Mouse (Mus musculus): ENCODE data around the gene Agpat3.

GRCm38 (mm10) chr10:78303675-78304074, 48.6 kb downstream of the Agpat3 start:
- no peak for TF ChIP-seq CTCF (IDR thresholded peaks at IDR 0.05; ENCODE audit: control insufficient read depth, insufficient read depth, insufficient read length)
- TF ChIP-seq MAX (IDR thresholded peaks at IDR 0.05) = no peak
- TF ChIP-seq MYOD1 (IDR thresholded peaks at IDR 0.05; ENCODE audit: control insufficient read depth, insufficient read length, low read depth) = no peak

Measured in C2C12 (cell line).